Mouse (Mus musculus) lung, adult 2 months (tissue): Measurements from ENCODE around the gene Fbxo42.

Experiments
- CTCF ChIP-seq: fragments of 200-500 bp; IDR thresholded peaks from 2 replicates; pipeline ENCODE4 v1.5.1; 2011; ENCODE audit warnings: mild to moderate bottlenecking, low read length, control low read depth; ENCODE audit not compliant: insufficient read depth
- POLR2A ChIP-seq: fragments of 200-500 bp; IDR thresholded peaks from 2 replicates; pipeline ENCODE4 v1.6.1; 2011; ENCODE audit warnings: low read depth, mild to moderate bottlenecking, control low read depth, low read length, borderline replicate concordance; ENCODE audit errors: extremely low read depth

DNA sequence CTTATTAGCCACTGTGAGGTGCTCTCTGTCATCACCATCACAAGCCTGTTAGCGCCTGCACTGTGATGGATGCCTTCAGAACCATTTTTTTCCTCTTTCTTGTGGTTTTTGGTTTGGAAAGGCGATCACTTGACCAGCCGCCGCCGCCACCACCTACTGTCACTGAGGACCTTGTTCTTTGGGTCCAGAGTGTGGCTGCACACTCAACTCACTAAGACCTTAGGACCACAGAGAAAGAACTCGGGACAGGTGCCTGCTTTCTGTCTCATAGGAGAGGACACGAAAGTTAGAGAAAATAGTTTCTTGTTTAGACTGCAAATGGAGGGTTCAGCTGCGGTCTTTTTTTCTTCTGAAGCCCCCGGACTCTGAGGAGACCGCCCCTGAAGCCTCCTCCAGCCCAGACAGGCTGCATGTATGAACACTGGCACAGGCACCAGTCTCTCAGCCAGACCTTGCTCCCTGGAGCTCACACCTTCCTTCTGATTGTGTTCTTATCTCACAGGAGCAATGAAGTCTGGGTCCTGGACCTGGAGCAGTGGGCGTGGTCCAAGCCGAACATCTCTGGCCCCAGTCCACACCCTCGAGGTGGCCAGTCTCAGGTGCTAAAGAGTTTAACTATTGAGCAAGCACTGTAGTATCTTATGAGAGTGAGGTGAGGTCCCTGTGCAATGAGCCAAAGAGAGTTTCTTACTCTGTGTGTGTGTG lies 49.4 kb downstream of the Fbxo42 start:
- TF ChIP-seq POLR2A (no peak), CTCF (no peak)
